10 mouse cellular contexts compared by ENCODE assay signal in the genomic region with DNA sequence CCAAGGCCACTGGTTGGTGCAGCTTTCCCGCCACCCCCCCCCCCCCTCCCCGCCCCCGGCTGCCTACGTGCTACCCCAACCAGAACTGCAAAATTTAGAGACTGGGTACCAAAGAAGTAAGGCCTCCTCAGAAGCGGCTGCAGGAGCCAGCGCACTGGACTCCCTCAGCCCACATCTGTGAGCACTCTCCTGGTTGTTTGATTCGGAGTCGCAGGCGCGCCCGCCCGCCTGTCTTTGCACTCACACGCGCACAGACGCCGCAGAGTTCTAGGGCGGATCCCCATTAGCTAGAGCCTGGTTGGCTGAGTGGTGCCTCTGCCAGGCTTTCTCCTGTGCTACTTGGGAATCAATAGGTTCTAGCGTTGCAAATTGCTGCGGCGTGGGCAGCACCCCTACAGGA. TPM values are rescaled to one million over a fixed set of nuclear protein-coding genes. Genes with fewer than 3 reads are reported as not detected.
DNase-seq lines count a peak whose midpoint lies in the region; ATAC-seq lines count a peak whose summit lies in the region.
"Had no signal": no experiment of that assay in that cellular context is flagged by ENCODE, and none has a peak within 500 bp of the region (broad histone marks: within the 10 kb centered on the region; RNA-seq: fewer than 3 reads in every experiment).

No protein-coding gene starts in this region.

- 0 out of 2 replicates have a peak, but pooled peaks cover 6% of the 10 kb centered on the region for H3K4me1 ChIP-seq in hindbrain, embryonic 14.5 days (replicated peaks; ENCODE audit: control insufficient read depth, insufficient read depth, low read length)
- peaks cover 9% of the 10 kb centered on the region; the same call in 1 of the 2 replicates for H3K4me1 ChIP-seq in midbrain, embryonic 11.5 days (ENCODE audit: control insufficient read depth, insufficient read depth, low read length)

- peaks cover 82% of the 10 kb centered on the region for H3K27me3 ChIP-seq in hindbrain, embryonic 14.5 days (ENCODE audit: control insufficient read depth, insufficient read depth, low read length)
- H3K27me3 ChIP-seq in midbrain, embryonic 11.5 days (ENCODE audit: control insufficient read depth, insufficient read depth, low read length), result peaks cover 75% of the 10 kb centered on the region

- H3K4me2 ChIP-seq in hindbrain, embryonic 14.5 days (replicated peaks), result peak overlapping the region; percentile 29
- no peak overlapping the region; the same call in 1 of the 2 replicates for H3K4me2 ChIP-seq in midbrain, embryonic 11.5 days

- 0% methylated on average over 19 of the region's 20 CpGs for WGBS in hindbrain, embryonic 14.5 days
- 0% methylated on average over 19 of the region's 20 CpGs for WGBS in midbrain, embryonic 11.5 days

- H3K36me3 ChIP-seq in hindbrain, embryonic 14.5 days (replicated peaks; ENCODE audit: control insufficient read depth, insufficient read depth), result no peaks in the 10 kb centered on the region
- no peaks in the 10 kb centered on the region for H3K36me3 ChIP-seq in midbrain, embryonic 11.5 days (ENCODE audit: control insufficient read depth, insufficient read depth, low read length)

- H3K4me3 ChIP-seq in hindbrain, embryonic 14.5 days (replicated peaks; ENCODE audit: low read length), result peak overlapping the region; percentile 4; the same call in 1 of the 2 replicates
- no peak overlapping the region for H3K4me3 ChIP-seq in midbrain, embryonic 11.5 days (ENCODE audit: low read depth, low read length)
- H3K4me3 ChIP-seq: myocyte had no signal

- peak; percentile 38; the same call in 1 of the 2 replicates for ATAC-seq in frontal cortex, adult (ENCODE audit: low TSS enrichment)
- peak; percentile 41 for ATAC-seq in hindbrain, embryonic 14.5 days (ENCODE audit: low FRiP score)
- peak; percentile 43 for ATAC-seq in midbrain, embryonic 11.5 days (ENCODE audit: low FRiP score)
- no peak for ATAC-seq in granulocyte monocyte progenitor cell, adult 5-6 weeks (replicated peaks; ENCODE audit: poor library complexity, severe bottlenecking)

- no peak overlapping the region for H3K9ac ChIP-seq in hindbrain, embryonic 14.5 days
- no peak overlapping the region for H3K9ac ChIP-seq in midbrain, embryonic 11.5 days (ENCODE audit: low read length)

- no peak overlapping the region for H3K27ac ChIP-seq in hindbrain, embryonic 14.5 days
- H3K27ac ChIP-seq in midbrain, embryonic 11.5 days (ENCODE audit: low read depth, low read length), result no peak overlapping the region

- H3K9me3 ChIP-seq in hindbrain, embryonic 14.5 days (ENCODE audit: control insufficient read depth, low read length), result no peaks in the 10 kb centered on the region
- H3K9me3 ChIP-seq in midbrain, embryonic 11.5 days (ENCODE audit: control insufficient read depth, low read length), result no peaks in the 10 kb centered on the region

- DNase-seq in frontal cortex, postnatal 14 days (ENCODE audit: low spot score in 2 of 2), result no peak
- peak; percentile 55 for DNase-seq in R1 (ENCODE audit: low read depth, low spot score)
- DNase-seq in hindbrain, embryonic 14.5 days (ENCODE audit: low spot score), result no peak
- peak; percentile 90 for DNase-seq in midbrain, embryonic 11.5 days (ENCODE audit: low spot score, missing footprints)
- no peak for DNase-seq in gastrocnemius, postnatal 4 days (ENCODE audit: low spot score in 2 of 2)
- no peak for DNase-seq in right cerebral cortex, adult 2 months (ENCODE audit: low spot score in 2 of 2)

RNA-seq across cellular contexts. Expression of gene Tfap2b, which starts 32.6 kb away (rescaled TPM):
- 42.5 and 51.2 TPM in 2 replicates for polyA plus RNA-seq in hindbrain, embryonic 14.5 days (2014; fragmentation: Nextera tagmentation; extraction: Ambion mirVana)
- 34.0 and 37.0 TPM in 2 replicates for polyA plus RNA-seq in midbrain, embryonic 11.5 days (2014; fragmentation: Nextera tagmentation; extraction: Ambion mirVana)
- total RNA-seq in granulocyte monocyte progenitor cell, adult 5-6 weeks (2014; fragmentation: Nextera tagmentation), result not detected in 2 replicates
- total RNA-seq in granulocyte monocyte progenitor cell, adult 5-6 weeks (2017), result not detected in 2 replicates
- total RNA-seq in gastrocnemius, postnatal 4 days (2021), result under 1 TPM; 0.05 to 0.20 TPM
- polyA plus RNA-seq: C2C12, myocyte had no signal

Comparison
In these comparisons a context has a peak if more than half of its experiments do, and no peak if none do; other contexts are left out.
1. DNase-seq: peak in R1 (single experiment) and midbrain, embryonic 11.5 days (single experiment); none in frontal cortex, postnatal 14 days (0 of 2), hindbrain, embryonic 14.5 days (single experiment), gastrocnemius, postnatal 4 days (0 of 2) and right cerebral cortex, adult 2 months (0 of 2).